Mouse (Mus musculus): ENCODE results near the gene Col17a1.

Gene Col17a1

DNA sequence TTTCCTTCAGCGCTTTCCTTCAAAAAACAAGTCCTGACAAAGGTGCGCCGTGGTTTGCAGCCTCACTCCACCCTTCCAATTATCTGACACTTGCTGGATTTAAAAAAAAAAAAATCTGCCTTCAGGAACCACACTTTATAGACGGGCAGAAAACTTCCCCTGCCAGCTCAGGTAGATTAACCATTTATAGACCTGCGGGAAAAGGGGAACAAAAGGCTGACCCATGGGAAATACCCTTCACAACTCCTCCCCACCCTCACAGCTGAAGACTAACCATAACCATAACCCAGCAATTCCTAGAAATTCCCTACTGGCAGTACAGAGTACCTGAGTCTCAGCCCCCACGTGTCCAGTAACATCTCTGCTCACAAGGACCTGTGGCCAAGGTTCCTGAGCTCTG is at the start of gene Col17a1:
TSS of gene Col17a1 (minus strand) at position 101 of the 400 bp plus-strand sequence.
- in situ Hi-C loops (cut with MboI; ENCODE audit: unreplicated experiment in 2 of 2): no loop called here

DNA sequence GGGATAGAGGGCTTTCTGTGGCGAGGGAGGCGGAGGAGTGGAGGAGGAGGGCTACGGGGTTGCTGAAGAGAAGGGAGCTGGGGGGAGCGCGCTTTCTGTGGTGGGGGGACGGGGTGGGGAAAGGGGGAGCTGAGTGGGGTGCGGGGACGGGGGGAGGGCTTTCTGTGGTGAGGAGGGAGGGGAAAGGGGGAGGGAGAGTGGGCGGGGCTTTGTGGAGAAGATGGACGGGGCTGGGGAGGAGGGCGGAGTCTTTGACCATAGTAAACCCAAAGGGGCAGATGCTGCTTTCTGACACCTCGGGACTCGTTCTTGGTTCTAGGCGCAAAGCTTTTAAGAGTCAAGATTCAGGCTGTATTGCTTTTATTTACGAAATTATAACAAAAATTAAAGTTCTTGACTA is 40.0 kb upstream of the Col17a1 start:
- in situ Hi-C loops (cut with MboI; ENCODE audit: unreplicated experiment in 2 of 2): loop anchor here (10.0 to 25.0 kb wide), 3 partner anchors 197 to 213 kb away; partner anchors contain the start of genes Cfap58 (in 1 of the 2) and Stn1 (in 1 of the 2)

DNA sequence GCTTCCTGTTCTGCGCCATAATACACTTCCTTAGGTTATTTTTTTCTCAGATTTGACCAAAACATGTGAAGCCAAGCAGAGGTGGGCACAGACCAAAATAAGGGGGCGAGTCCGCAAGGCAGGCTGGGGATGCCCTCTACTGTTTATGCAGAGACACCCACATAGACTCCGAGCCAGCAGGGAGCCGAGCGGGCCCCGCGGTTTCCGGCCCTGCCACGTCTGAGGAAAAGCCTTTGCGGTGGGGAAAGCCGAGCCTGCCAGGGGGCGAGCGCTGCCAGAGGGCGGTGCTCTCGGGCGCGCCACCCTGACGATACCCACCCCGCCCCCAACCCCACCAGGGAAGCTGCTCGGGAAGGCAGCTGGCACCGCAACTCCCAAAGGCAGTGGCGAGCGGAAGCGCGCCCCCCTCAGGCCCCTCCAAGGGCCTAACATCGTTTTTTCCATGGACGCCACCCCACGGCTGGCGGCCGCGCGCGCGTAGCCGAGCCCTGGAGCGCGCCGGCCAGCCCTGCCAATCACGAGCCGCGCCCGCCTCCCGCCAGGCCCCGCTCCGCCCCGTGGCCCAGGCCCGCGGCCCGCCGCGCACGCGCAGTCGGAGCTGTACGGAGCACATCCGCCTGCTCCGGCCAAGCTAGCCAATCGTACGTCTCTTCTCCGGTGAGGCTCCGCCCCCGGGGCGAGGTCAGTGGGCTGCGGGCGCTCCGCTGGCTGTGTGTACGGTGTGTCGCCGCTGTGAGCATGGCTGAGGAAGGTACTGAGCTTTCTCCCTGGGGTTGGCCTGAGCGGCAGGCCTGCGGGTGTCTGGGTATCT is 39.4 kb upstream of the Col17a1 start, which contains the start of gene Sfr1:
TSS of gene Sfr1 (plus strand) at position 612 of the 811 bp plus-strand sequence.
- in situ Hi-C loops (cut with MboI; ENCODE audit: unreplicated experiment in 2 of 2): loop anchor here (10.0 to 25.0 kb wide), 3 partner anchors 196 to 214 kb away; partner anchors contain the start of genes Cfap58 (in 1 of the 2) and Stn1 (in 1 of the 2)

DNA sequence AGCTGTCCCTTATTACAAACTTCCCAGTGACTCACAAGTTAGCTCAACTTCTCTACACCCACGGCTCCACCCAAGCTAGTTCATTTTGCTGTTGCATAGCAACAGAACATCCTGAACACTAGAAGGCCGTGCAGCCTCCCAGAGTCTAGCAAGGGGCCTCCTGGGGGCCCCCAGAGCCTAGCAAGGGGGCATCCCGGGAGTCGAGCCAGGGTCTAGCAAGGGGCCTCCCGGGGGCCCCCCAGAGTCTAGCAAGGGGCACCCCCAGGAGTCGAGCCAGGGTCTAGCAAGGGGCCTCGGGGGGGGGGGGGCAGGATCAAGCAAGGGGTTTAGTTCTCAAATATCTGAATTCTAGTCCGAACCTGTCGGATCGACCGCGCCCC is 38.8 kb upstream of the Col17a1 start:
- in situ Hi-C loops (cut with MboI; ENCODE audit: unreplicated experiment in 2 of 2): loop anchor here (10.0 to 25.0 kb wide), 3 partner anchors 196 to 214 kb away; partner anchors contain the start of genes Cfap58 (in 1 of the 2) and Stn1 (in 1 of the 2)

DNA sequence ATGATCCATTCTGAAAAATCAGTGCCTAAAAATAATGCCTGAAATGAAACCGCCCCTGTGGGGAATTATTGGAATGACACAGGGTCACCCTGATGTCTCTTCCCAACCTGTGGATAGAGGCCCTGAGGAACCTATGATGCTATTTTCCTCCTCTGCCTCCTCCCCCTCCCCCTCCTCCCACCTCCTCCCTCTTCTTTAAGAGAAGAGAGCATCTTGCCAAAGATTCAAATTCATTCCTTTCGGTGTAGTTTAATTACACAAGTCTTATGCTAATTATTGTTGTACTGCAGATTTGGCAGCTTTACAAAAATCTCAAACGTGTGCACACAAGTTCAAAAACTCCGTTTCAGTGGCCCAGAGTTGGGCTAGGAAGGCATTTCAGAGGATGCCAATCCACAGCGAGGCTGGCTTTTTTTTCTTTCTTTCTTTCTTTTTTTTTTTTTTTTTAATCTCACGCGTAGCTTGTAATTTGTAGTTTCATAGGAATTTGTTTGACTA is 33.8 kb upstream of the Col17a1 start:
- in situ Hi-C loops (cut with MboI; ENCODE audit: unreplicated experiment in 2 of 2): loop anchor here (5.0 to 25.0 kb wide), 2 partner anchors 212 to 213 kb away; partner anchors contain the start of gene Cfap58 (in 1 of the 2)

DNA sequence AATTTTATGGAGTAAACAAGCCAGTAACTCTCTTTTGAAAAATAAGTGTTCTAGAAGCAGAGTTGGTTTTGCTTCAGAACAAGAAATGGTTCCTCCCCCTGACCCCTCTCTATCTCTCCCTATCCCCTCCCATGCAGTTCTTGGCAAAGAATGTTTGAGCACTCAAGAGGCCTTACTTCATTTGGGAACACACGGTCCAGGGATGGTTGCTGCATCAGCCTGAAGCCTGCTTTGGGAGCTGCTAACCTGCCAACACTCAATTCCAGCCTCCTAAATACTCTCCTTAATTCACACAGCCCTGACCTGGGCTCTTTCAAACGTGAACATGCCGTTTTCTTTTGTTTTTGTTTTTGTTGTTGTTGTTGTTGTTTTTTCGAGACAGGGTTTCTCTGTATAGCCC is 33.0 kb upstream of the Col17a1 start:
- in situ Hi-C loops (cut with MboI; ENCODE audit: unreplicated experiment in 2 of 2): loop anchor here (5.0 to 25.0 kb wide), 3 partner anchors 53 to 213 kb away; partner anchors contain the start of gene Cfap58 (in 1 of the 2)

DNA sequence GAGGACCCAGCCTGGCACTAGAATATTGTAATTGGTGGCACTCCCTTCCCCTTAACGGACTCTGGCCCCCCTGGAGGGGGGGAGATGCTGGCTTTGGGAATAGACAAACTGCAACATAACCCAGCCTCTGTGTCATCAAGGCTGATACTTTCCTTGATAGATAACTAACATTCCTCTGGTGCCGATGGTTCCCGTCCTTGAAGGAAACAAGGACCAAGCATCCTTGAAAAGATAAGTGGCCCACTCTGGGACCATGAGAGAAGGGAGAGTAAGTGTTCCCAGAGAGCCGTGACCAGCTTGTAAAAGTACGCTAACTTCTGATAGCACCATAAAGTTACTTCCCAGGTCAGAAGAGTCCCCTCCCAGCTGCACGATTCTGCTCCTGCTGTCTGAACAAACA is 30.6 kb upstream of the Col17a1 start:
- in situ Hi-C loops (cut with MboI; ENCODE audit: unreplicated experiment in 2 of 2): loop anchor here in 1 of 2 experiments (5.0 kb wide), 1 partner anchor 50 kb away; no protein-coding TSS in a partner anchor

DNA sequence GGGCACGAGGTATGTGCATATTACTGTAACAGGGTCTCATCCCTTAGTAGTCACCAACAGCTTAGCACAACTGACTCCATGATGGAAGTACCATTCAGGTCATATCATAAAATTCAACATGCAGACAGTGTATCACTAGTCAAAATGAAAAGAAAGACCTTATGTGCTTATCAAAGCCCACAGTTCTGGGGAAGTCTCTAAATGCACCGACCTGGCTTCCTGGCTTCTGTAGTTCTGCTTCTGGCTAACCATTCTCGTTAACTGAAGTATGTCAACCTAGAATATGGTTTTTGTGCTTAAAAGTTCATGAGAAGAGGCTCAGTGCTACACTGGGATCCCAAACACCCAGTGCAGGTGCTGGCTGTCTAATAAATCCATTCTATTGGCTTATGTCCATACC is 27.3 kb upstream of the Col17a1 start:
- in situ Hi-C loops (cut with MboI; ENCODE audit: unreplicated experiment in 2 of 2): no loop called here

DNA sequence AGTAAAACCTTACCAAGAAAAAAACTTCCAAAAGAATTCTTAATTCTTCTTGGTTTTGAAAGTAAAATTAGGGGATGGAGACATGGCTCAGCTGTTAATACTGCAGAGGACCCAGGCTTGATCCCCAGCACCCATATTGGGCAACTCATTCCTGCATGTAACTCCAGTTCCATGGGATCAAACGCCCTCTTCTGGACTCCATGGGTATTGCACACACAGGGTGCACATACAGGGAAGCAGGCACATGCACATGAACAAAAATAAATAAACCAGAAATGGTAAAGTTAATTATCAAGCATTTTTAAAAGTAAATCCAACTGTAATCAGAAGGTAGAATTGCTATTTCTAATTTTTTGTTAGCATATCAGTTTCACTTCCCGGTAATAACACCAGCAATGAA is 24.2 kb upstream of the Col17a1 start:
- in situ Hi-C loops (cut with MboI; ENCODE audit: unreplicated experiment in 2 of 2): no loop called here

DNA sequence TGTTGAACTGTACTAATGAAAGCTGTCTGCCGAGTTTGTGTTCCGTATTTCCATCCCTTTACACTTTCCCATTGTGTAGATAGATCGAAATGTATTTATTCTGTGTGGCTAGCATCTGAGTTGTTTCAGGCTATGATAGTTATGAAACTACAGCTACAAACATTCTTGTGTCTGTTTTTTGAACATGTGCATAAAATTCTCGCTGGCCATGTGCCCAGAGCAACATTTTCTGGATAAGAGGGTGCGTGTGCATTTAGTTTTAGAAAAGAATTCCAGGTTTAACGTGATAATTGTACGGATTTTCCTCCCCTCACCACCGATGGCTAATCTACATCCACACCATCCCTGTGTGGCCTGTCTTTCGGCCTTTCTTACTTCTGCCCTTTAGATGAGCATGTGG is 21.6 kb upstream of the Col17a1 start:
- in situ Hi-C loops (cut with MboI; ENCODE audit: unreplicated experiment in 2 of 2): no loop called here

DNA sequence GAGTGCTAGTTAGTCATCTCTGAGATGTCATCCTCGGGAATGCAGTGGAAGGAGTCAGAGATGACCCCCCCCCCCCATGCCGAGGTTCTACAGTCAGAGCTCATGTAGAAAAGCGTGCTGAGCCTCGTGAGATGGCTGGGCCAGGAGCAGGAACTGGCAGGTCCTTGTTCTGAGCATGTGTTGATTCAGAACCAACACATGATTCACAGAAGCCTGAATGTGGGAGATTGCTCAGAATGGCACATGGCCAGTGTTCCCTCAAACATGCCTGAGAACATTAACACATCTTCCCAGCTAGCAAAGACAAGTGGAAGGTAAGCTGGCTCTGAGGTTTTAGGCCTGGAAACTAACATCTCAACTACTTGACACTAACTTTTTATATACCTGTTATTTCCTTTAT is 18.5 kb upstream of the Col17a1 start:
- in situ Hi-C loops (cut with MboI; ENCODE audit: unreplicated experiment in 2 of 2): no loop called here

DNA sequence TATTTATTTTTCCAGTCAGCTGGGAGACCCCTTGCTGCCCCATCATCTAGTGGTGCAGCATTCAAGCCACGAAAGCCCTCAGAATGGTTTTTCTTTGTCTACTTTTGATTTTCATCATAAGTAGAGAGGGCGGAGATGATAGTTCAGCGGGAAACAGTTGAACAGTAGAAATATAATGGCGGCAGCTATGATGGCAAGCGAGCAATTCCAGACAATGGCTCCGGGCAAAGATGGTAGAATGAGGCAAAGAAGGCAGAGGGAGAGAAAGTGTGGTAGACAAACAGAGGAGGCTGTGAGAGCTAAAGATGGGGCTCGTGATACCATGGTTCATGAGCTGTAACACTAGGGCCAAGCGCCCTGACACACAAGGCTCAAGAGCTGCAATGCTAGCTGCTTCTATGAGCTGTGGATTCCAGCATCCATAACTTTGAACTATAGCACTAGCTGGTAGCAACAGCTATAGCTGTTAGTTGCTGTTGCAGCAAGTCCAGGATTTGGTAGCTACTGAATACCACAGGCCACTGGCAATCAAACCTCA is 13.9 kb upstream of the Col17a1 start:
- in situ Hi-C loops (cut with MboI; ENCODE audit: unreplicated experiment in 2 of 2): no loop called here

DNA sequence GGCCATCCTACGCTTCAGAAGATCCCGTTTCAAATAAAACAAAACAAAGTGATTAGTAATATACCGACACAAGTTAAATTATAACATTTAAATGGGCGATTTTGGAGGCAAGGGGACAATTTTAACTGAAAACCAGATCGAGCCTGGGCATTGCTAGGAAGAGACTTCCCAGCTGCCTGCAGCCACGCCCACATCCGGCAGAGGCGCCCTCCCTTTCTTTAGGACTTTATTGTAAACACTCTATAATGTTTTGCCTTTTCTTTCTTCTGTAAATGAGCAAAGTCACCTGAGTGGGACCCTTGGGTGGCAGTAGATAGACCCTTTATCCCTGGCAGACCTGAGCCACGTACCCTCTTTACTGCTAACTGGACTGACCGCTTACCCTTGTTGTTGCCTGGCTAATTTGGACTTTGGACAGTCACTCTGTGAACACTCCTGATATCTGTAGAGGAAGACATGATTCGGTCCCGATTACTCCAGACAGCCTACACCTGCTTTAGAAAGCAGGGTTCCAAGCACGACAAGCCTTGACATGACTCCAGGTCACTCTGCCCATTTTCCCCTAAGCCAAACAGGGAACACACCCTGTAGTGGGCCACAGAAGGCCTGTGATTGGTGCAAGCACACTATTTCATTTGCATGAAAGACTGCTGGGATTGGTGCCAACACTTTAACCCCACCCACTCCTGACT is 13.3 kb upstream of the Col17a1 start:
- in situ Hi-C loops (cut with MboI; ENCODE audit: unreplicated experiment in 2 of 2): no loop called here

DNA sequence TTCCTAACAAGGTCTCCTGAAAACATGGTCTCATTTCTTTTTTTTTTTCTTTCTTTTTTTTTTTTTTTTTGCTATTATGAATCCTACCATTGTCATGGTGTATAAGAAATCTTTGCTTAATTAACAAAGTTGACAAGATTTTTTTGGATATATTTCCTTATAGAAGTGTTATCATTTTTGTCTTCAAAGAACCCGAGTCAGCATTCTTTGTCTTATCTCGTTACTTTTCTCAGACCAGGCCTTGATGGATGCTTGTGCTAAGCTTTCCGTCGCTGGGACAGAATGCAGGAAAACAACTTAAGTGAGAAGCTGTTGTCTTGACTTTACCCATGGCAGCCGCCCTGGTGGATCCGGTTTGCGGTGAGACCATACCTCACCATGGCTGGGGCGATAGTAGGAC is 8.6 kb upstream of the Col17a1 start:
- in situ Hi-C loops (cut with MboI; ENCODE audit: unreplicated experiment in 2 of 2): no loop called here

DNA sequence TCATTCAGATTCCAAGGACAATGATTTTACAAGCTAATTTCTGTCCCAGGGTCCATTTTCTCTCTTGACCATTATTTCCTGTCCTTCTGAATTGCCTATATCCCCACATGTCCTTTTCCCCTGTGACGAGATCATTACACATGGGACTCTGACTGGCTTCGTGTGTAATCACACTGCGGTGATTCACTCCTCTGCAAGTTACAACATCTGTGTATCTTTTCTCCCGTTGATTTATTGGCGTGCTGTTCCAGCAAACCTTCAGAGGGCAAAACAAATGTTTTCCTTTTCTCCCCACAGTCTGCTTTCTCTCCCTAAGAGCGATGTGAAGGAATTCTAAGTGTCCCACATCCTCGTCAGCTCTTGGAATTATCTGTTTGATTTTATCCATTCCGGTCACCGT is 7.8 kb upstream of the Col17a1 start:
- in situ Hi-C loops (cut with MboI; ENCODE audit: unreplicated experiment in 2 of 2): no loop called here

DNA sequence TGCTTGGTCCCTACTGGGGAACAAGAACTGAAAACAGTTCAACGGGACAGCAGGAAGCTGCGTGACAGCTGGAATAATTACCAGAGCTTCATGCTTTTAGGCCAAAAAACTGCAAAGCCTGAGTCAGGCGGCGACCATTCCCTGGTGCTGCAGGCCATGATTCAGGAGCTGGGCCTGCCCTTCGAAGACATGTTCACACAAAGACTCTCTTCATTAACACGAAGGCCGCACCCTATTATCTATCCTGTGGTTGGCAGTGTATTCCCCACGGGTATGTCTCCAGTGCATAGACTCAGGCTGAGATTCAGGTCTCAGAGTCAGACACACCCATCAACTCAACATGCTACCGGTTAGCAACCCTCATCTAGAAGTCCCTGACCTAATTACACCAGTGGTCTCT is 6.4 kb upstream of the Col17a1 start:
- in situ Hi-C loops (cut with MboI; ENCODE audit: unreplicated experiment in 2 of 2): no loop called here

DNA sequence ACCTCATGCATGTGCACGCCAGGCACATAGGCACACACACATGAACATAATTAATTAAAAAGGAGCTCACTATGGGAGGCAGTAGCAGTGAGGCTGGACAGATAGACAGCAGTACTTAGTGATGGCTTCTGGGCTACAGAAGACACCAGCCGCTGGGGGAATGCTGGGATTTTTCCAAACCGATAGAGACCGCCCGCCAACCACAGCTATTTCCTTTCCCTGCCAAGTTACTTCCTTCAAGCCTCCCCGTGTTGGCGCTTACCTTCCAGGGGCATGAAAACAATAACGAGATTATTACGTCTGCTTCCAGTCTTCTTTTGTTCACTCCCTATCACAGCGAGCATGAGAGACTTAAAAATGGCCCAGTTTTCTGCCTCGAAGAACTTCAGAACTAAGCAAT is 5.2 kb upstream of the Col17a1 start:
- in situ Hi-C loops (cut with MboI; ENCODE audit: unreplicated experiment in 2 of 2): no loop called here

DNA sequence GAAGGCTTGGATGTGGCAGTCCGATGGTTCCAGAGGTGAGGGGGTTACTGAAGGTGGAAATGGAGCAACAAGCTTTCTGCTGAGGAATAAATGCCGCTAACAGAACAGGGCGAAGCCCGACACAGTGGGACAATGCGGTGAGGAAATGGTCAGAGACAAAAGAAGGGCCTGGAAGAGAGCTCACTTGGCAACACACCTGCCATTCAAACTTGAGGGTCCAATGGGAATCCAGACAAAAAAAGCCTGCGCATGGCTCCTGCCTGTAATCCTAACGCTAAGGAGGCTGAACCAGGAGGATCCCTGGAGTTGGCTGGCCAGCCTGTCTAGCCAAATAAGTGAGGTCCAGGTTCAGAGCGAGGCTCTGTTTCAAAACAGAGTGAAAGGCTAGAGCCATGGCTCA is 4.5 kb upstream of the Col17a1 start:
- in situ Hi-C loops (cut with MboI; ENCODE audit: unreplicated experiment in 2 of 2): no loop called here

DNA sequence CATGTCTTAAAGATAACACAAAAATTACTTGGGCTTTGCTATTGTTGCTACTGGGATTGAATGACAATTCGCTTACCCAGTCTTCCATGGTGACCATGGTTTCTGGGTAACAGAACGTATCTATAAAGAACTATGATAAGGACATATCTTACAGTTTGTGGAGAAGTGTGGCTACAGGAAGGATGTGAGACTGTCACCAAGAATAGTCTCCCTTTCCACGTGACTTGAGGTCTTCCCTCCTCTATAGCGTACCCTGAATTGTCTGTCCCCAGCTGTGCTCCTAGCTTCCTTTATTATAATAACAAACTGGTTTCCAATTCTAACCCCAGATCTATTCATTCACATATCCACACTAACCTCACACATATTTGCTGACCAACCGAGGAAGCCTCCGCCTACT is 3.8 kb upstream of the Col17a1 start:
- in situ Hi-C loops (cut with MboI; ENCODE audit: unreplicated experiment in 2 of 2): no loop called here

DNA sequence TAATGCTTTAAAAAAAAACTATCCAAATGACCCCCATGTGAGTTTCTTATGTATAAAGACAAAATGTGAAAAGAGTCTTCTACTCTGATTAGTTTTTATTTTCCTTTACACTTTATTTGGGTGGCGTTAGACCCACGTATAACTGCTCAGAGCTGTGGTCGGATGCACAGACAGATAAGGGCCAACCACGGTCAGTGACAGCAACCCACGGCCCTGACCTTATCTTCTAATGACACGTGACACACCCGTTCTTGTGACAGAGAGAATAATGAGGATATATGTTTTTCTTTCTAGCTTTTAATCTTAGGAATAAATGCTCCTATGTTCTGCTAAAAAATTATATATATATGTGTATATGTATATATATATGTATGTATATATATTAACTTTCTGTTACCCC is 2.3 kb downstream of the Col17a1 start:
- in situ Hi-C loops (cut with MboI; ENCODE audit: unreplicated experiment in 2 of 2): no loop called here

DNA sequence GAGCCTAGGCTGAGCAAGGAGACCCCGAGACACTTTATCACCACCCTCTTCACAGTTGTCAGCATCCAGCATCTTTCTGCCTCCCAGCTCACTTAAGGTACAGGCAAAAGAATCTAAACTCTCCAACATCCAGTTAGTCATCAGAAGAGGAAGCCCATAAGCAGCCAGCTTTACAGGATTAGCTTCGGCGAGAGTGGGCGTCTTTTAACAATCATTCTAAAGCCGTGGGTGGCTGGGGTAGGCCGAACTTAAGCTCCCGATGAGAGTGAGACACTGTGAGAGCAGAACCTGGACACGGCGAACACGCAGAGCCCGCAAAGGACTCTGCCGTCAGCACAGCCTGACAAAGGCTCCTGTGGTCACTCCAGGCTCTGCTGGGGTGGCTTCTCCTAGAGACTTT is 13.2 kb downstream of the Col17a1 start:
- in situ Hi-C loops (cut with MboI; ENCODE audit: unreplicated experiment in 2 of 2): loop anchor here (10.0 kb wide), 2 partner anchors 174 to 324 kb away; no protein-coding TSS in a partner anchor
